Mouse (Mus musculus): ENCODE measurements around the gene Ppp1r8. TPM values are rescaled to one million over a fixed set of nuclear protein-coding genes. Genes with fewer than 3 reads are reported as not detected.
"Not testable (repeated sequence)": the region's sequence is repeated elsewhere in the genome, so short reads cannot be mapped to it uniquely, and the experiment has no call there.

The Ppp1r8 gene
- polyA plus RNA-seq, 1 experiment from 2014 or later: 60.4 TPM

DNA sequence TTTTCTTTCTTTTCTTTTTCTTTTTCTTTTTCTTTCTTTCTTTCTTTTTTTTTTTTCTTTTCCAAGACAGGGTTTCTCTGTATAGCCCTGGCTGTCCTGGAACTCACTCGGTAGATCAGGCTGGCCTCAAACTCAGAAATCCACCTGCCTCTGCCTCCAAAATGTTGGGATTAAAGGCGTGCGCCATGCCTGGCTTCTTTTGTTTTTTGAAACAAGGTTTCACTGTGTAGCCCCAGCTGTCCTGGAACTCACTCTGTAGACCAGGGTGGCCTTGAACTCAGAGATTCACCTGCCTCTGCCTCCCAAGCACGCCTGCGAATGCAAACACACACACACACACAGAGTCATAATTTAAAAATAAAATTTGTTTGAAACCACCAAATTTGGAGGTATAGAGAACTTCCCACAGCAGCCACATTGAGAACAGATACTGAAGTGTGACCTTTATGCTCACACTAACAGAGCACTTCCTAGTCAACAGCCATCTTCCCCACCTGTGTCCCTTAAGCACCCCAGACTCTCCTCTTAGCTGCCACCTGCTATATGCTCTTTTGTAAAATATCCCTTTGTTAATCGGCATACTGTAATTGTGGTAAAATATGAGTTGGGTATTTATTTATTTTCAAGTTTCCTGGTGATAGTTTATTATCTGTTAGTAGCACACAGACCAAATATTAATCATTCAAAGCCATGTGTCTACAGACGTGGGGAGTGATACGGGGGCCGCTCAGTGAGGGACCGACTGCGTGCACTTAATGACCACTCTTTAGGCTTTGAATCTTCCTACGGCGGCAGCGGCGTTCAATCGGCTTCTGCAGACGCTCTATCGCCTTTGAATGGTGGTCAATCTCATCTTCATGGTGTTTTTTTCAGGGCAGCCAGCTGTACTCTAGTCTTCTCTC is 41.5 kb downstream of the Ppp1r8 start:
- no peaks in the 10 kb centered on the region for H3K9me3 ChIP-seq (ENCODE audit: low read depth, low read length)
- 0 out of 2 replicates have a peak overlapping the region, but pooled peaks have one; percentile 20 for H3K4me2 ChIP-seq
- H3K4me3 ChIP-seq (ENCODE audit: low read depth, low read length): no peak overlapping the region
- ATAC-seq (ENCODE audit: insufficient read depth) (no peak), DNase-seq (no peak)
- no peak overlapping the region for H3K9ac ChIP-seq
- no peaks in the 10 kb centered on the region for H3K36me3 ChIP-seq (ENCODE audit: insufficient read depth)
- TF ChIP-seq CTCF (IDR thresholded peaks at IDR 0.05; ENCODE audit: low read depth): no peak
- H3K27me3 ChIP-seq (ENCODE audit: insufficient read depth, low read length): 0 out of 2 replicates have a peak, but pooled peaks cover 3% of the 10 kb centered on the region
- WGBS: 75% methylated on average over 18 of the region's 18 CpGs
- H3K27ac ChIP-seq (ENCODE audit: low read depth): 0 out of 2 replicates have a peak overlapping the region, but pooled peaks have one; percentile 58
- H3K4me1 ChIP-seq (ENCODE audit: insufficient read depth): no peaks in the 10 kb centered on the region

DNA sequence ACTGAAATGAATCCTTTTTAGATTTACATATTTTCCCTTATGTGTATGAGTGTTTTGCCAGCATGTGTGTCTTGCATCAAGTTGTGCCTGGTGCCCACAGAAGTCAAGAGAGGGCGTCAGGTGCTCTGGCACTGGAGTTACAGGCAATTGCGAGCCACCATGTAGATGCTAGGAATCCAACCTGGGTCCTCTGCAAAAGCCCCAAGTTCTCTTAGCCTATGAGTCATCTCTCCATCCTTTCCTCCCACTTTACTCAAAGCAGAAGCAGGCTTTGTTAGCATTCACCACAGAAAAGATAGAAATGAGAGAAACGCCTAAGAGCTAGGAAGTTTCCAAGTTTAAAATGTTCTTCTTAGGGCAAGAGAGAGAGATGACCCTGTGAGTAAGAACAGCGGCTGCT is 43.1 kb downstream of the Ppp1r8 start:
- H3K36me3 ChIP-seq (ENCODE audit: insufficient read depth): no peaks in the 10 kb centered on the region
- H3K27me3 ChIP-seq (ENCODE audit: insufficient read depth, low read length): peaks cover 8% of the 10 kb centered on the region; the same call in 1 of the 2 replicates
- H3K9ac ChIP-seq: no peak overlapping the region
- no peak for TF ChIP-seq CTCF (IDR thresholded peaks at IDR 0.05; ENCODE audit: low read depth)
- ATAC-seq (ENCODE audit: insufficient read depth): no peak
- WGBS: 86% methylated on average over 4 of the region's 4 CpGs
- no peak for DNase-seq
- no peaks in the 10 kb centered on the region for H3K9me3 ChIP-seq (ENCODE audit: low read depth, low read length)
- H3K4me3 ChIP-seq (ENCODE audit: low read depth, low read length): no peak overlapping the region
- 0 out of 2 replicates have a peak, but pooled peaks cover 5% of the 10 kb centered on the region for H3K4me1 ChIP-seq (ENCODE audit: insufficient read depth)
- no peak overlapping the region for H3K4me2 ChIP-seq
- no peak overlapping the region for H3K27ac ChIP-seq (ENCODE audit: low read depth)

DNA sequence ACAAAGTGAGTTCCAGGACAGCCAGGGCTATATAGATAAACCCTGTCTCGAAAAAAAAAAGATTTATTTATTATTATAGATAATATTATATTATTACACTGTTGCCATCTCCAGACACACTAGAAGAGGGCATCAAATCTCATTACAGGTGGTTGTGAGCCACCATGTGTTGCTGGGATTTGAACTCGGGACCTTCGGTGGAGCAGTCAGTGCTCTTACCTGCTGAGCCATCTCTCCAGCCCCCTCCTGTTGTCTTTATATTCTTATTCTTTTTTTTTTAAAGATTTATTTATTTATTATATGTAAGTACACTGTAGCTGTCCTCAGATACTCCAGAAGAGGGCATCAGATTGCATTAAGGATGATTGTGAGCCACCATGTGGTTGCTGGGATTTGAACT is 44.3 kb downstream of the Ppp1r8 start:
- WGBS: 80% methylated on average over 3 of the region's 3 CpGs
- peaks cover 15% of the 10 kb centered on the region; the same call in 1 of the 2 replicates for H3K27me3 ChIP-seq (ENCODE audit: insufficient read depth, low read length)
- H3K4me1 ChIP-seq (ENCODE audit: insufficient read depth); ATAC-seq (ENCODE audit: insufficient read depth); H3K4me2 ChIP-seq; H3K27ac ChIP-seq (ENCODE audit: low read depth); DNase-seq; H3K9me3 ChIP-seq (ENCODE audit: low read depth, low read length); H3K4me3 ChIP-seq (ENCODE audit: low read depth, low read length); H3K36me3 ChIP-seq (ENCODE audit: insufficient read depth); H3K9ac ChIP-seq: not testable (repeated sequence)

DNA sequence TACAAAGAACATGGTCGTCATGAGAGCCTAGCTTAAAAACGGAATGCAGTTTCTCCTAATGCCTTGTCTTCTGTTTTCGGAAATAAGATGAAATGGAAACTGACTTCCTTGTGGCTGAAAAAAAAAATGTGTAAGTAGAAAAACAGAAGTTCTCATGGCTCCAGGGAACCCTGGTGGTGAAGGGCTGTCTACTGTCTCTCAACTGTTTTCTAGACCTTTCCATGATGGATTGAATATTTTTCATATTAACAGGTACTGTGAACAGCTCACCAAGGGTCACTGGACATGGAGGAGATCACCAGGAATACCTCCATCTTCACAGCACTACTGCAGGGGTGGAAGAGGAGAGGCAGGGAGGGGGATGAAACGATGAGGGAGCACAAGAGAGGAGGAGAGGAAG is 44.9 kb downstream of the Ppp1r8 start:
- Histone ChIP-seq H3K4me2 (no peak overlapping the region), H3K27me3 (ENCODE audit: insufficient read depth, low read length) (peaks cover 15% of the 10 kb centered on the region; the same call in 1 of the 2 replicates), H3K4me1 (ENCODE audit: insufficient read depth) (0 out of 2 replicates have a peak, but pooled peaks cover 5% of the 10 kb centered on the region), H3K4me3 (ENCODE audit: low read depth, low read length) (no peak overlapping the region), H3K36me3 (ENCODE audit: insufficient read depth) (no peaks in the 10 kb centered on the region), H3K27ac (ENCODE audit: low read depth) (no peak overlapping the region), H3K9ac (no peak overlapping the region), H3K9me3 (ENCODE audit: low read depth, low read length) (no peaks in the 10 kb centered on the region)
- ATAC-seq (ENCODE audit: insufficient read depth) (no peak), DNase-seq (no peak)
- TF ChIP-seq CTCF (IDR thresholded peaks at IDR 0.05; ENCODE audit: low read depth): no peak
- WGBS: 64% methylated on average over 4 of the region's 4 CpGs

DNA sequence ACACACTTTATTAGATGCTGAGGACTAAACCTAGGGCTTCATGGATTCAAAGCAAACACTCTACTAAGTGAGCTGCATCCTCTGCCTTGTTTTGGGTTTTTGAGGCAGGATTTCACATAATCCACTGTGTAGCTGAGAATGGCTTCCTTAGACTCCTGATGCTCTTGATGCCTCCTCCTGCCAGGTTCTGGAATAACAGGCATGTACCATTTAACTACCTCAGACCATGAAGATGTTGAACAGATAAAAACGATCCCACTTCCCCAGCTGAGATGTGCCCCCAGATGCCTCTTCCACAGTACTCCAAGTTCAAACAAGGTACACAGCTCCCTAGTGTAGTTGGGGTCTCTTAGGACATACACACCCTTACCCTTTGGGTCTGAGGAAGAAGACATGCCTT is 45.5 kb downstream of the Ppp1r8 start:
- Histone ChIP-seq H3K9me3 (ENCODE audit: low read depth, low read length) (no peaks in the 10 kb centered on the region), H3K27me3 (ENCODE audit: insufficient read depth, low read length) (peaks cover 15% of the 10 kb centered on the region; the same call in 1 of the 2 replicates), H3K36me3 (ENCODE audit: insufficient read depth) (no peaks in the 10 kb centered on the region), H3K9ac (no peak overlapping the region), H3K27ac (ENCODE audit: low read depth) (no peak overlapping the region), H3K4me1 (ENCODE audit: insufficient read depth) (0 out of 2 replicates have a peak, but pooled peaks cover 5% of the 10 kb centered on the region), H3K4me2 (no peak overlapping the region), H3K4me3 (ENCODE audit: low read depth, low read length) (no peak overlapping the region)
- ATAC-seq (ENCODE audit: insufficient read depth): no peak
- WGBS: 63% methylated on average over 1 of the region's 1 CpGs
- TF ChIP-seq CTCF (IDR thresholded peaks at IDR 0.05; ENCODE audit: low read depth): no peak
- DNase-seq: no peak

DNA sequence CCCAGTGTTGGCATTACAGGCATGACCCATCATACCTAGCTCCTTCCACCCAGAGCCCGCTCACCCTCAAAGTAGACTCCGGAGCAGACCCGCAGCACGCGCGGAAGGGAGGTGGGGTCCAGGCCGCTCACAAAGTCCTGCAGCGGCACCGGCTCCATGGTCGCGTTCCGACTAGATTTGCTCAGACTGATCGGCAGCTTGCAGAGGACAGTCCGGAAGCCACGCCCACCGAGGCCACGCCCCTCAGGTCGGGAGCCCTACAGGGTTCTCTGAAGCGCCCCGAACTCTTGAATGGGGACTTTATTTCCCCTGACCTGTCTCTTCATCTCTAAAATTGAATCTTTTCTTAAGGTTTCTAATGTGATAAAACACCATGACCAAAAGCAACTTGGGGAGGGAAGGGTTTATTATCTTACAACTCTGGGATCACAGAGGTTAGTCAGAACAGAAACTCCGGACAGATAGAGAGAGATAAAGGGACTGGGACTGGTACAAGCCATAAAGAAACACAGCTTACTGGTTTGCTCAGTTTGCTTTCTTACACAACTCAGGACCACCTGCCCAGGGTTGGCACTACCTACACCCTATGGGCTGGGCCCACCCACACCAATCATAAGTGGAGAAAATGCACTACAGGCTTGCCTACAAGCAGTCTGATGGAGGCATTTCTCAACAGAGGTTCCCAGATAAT is 46.6 kb downstream of the Ppp1r8 start, which contains the start of gene Themis2:
Themis2 (minus strand) TSS at position 192 of the 691 bp plus-strand sequence.
- peak within 1 kb of the TSS; percentile 43 for H3K9ac ChIP-seq
- no peak for ATAC-seq (ENCODE audit: insufficient read depth)
- whole genome bisulfite sequencing: 2% methylated on average over 21 of the region's 21 CpGs

More for the DNA sequence above, 46.6 kb downstream of the Ppp1r8 start, which contains the start of gene Themis2:
- H3K4me1 ChIP-seq (ENCODE audit: insufficient read depth): 0 out of 2 replicates have a peak, but pooled peaks cover 5% of the 10 kb centered on the region
- no peaks in the 10 kb centered on the region for H3K9me3 ChIP-seq (ENCODE audit: low read depth, low read length)
- H3K36me3 ChIP-seq (ENCODE audit: insufficient read depth): no peaks in the 10 kb centered on the region
- TF ChIP-seq CTCF (IDR thresholded peaks at IDR 0.05; ENCODE audit: low read depth): no peak
- H3K27ac ChIP-seq (ENCODE audit: low read depth): no peak within 1 kb of the TSS
- peaks cover 15% of the 10 kb centered on the region; the same call in 1 of the 2 replicates for H3K27me3 ChIP-seq (ENCODE audit: insufficient read depth, low read length)
- DNase-seq: peak; percentile 80
- peak within 1 kb of the TSS; percentile 65 for H3K4me2 ChIP-seq
- peak within 1 kb of the TSS; percentile 32 for H3K4me3 ChIP-seq (ENCODE audit: low read depth, low read length)

Measured in lung, embryonic 14.5 days (tissue).